Mouse (Mus musculus): Measurements from ENCODE around the gene Sema3b. TPM values are rescaled to one million over a fixed set of nuclear protein-coding genes. Genes with fewer than 3 reads are reported as not detected.

Gene Sema3b
- total RNA-seq (2021), result 10 to 100 TPM; 11.2 to 17.9 TPM
- long read RNA-seq, experiment 1, partial matches to known transcripts, result 21 of 45 reads
- long read RNA-seq, experiment 1, other reads (novel, unspliced or antisense), result 24 of 45 reads
- long read RNA-seq, experiment 2, partial matches to known transcripts, result 14 of 27 reads
- long read RNA-seq, experiment 2, other reads (novel, unspliced or antisense), result 13 of 27 reads

DNA sequence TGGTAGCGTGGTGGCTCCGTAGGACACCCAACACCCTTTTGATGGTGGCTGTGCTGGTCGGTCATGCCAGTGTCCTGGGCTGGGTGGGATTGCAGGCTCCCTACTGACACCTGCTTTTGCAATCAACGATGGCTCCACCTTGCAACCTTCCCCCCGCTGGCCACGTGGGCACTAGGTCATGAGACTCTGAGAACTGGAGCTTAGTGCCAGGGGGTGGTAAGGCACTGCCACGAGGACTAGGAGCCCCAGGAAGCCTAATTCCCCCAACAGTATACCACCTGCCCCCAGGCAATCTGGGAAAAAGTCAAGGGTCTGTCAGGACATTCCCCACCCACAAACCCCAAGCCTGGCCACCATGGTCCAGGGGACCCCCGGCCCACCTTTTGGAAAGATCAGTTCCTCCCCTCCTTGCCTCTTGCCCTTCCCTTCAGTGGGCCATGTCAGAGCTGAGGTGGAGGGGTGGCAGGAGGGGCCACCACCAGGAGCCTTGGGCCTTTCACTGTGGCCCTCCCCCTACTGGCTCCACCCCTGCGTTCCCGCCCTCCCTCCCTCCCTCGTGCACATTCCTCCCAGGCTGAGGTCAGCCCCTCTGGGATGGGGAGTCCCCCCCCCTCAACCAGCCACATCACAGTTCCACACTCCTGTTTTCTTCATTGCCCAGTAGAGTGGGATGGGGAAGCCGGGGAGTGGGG, at the start of gene Sema3b:
Gene Sema3b, minus strand, starts transcription at position 489 of the 692 bp plus-strand sequence.
- DNase-seq, result peak; percentile 75
- intact Hi-C loops (cut with DNase I), result no loop called here
- peak within 1 kb of the TSS; percentile 99 for H3K27ac ChIP-seq

GRCm38 (mm10) chr9:107658096-107658495, 49.1 kb upstream of the Sema3b start:
- H3K4me3 ChIP-seq, result no peak overlapping the region
- H3K27ac ChIP-seq, result no peak overlapping the region
- no peak for DNase-seq
- intact Hi-C loops (cut with DNase I), result no loop called here
- TF ChIP-seq CTCF (IDR thresholded peaks at IDR 0.05), result no peak

More for the DNA sequence above, at the start of gene Sema3b:
- no peak for TF ChIP-seq CTCF (IDR thresholded peaks at IDR 0.05)
- H3K4me3 ChIP-seq, result peak within 1 kb of the TSS; percentile 76

- no peak for DNase-seq
- no peak overlapping the region for H3K4me3 ChIP-seq
- intact Hi-C loops (cut with DNase I), result no loop called here
- H3K27ac ChIP-seq, result no peak overlapping the region
- TF ChIP-seq CTCF (IDR thresholded peaks at IDR 0.05), result no peak
Measured at GRCm38 (mm10) chr9:107657144-107657543, 48.1 kb upstream of the Sema3b start.

- Histone ChIP-seq H3K27ac (no peak overlapping the region), H3K4me3 (no peak overlapping the region)
- intact Hi-C loops (cut with DNase I), result no loop called here
- DNase-seq, result no peak
- TF ChIP-seq CTCF (IDR thresholded peaks at IDR 0.05), result no peak
Measured at GRCm38 (mm10) chr9:107654585-107654984, 45.6 kb upstream of the Sema3b start.

DNA sequence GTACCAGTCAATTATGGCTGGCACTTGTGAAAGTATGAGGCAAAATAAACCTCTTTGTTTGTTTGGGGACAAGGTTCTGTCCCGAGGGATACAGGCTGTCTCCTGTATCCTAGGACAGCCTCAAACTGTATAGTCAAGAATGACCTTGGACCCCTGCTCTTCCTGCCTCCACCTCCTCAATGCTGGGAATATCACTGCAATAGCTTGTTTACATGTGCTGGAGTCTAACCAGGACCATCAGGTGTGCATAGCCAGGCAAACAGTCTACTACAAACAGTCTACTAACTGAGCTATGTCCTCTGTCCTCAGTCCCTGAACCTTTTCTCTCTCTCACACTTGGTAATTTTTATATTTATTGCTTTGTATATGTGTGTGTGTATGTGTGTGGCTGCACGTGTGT, 44.4 kb upstream of the Sema3b start:
- Histone ChIP-seq H3K4me3 (no peak overlapping the region), H3K27ac (no peak overlapping the region)
- intact Hi-C loops (cut with DNase I), result no loop called here
- no peak for DNase-seq
- no peak for TF ChIP-seq CTCF (IDR thresholded peaks at IDR 0.05)

- DNase-seq, result peak; percentile 24
- TF ChIP-seq CTCF (IDR thresholded peaks at IDR 0.05), result no peak
- H3K27ac ChIP-seq, result no peak overlapping the region
- intact Hi-C loops (cut with DNase I), result no loop called here
- no peak overlapping the region for H3K4me3 ChIP-seq
Measured at GRCm38 (mm10) chr9:107650708-107651481, 41.9 kb upstream of the Sema3b start.

GRCm38 (mm10) chr9:107650225-107650624, 41.2 kb upstream of the Sema3b start:
- TF ChIP-seq CTCF (IDR thresholded peaks at IDR 0.05), result no peak
- peak; percentile 18 for DNase-seq
- intact Hi-C loops (cut with DNase I), result no loop called here
- Histone ChIP-seq H3K4me3 (no peak overlapping the region), H3K27ac (no peak overlapping the region)

GRCm38 (mm10) chr9:107648767-107649166, 39.7 kb upstream of the Sema3b start:
- no peak for TF ChIP-seq CTCF (IDR thresholded peaks at IDR 0.05)
- intact Hi-C loops (cut with DNase I), result no loop called here
- H3K27ac ChIP-seq, result no peak overlapping the region
- DNase-seq, result peak; percentile 15
- H3K4me3 ChIP-seq, result no peak overlapping the region

DNA sequence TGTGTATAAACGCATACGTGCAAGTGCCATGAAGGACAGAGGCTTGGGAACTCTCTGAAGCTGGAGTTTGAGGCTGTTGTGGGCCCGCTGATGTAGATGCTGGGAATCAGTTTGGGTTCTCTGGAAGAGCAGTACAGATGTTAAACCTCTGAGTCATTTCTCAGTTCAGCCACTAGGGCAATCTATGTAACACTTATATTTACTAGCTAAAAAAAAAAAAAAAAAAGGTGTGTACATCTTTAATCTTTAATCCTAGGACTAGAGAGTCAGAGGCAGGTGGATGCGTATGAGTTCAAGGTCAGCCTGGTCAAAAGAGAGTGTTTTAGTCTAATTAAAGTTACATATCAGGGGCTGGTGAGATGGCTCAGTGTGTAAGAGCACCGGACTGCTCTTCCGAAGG, 37.9 kb upstream of the Sema3b start:
- no peak for DNase-seq
- H3K4me3 ChIP-seq, result no peak overlapping the region
- no peak; the same call in 1 of the 2 replicates for TF ChIP-seq CTCF (IDR thresholded peaks at IDR 0.05)
- intact Hi-C loops (cut with DNase I), result no loop called here
- no peak overlapping the region for H3K27ac ChIP-seq

GRCm38 (mm10) chr9:107645577-107645976, 36.5 kb upstream of the Sema3b start:
- intact Hi-C loops (cut with DNase I), result loop anchor here (1.0 kb wide), 1 partner anchor 31 kb away; no protein-coding TSS in a partner anchor
- no peak overlapping the region for H3K27ac ChIP-seq
- H3K4me3 ChIP-seq, result no peak overlapping the region
- peak; percentile 97 for TF ChIP-seq CTCF (IDR thresholded peaks at IDR 0.05)
- DNase-seq, result peak; percentile 84

- H3K4me3 ChIP-seq, result peak overlapping the region; percentile 76
- TF ChIP-seq CTCF (IDR thresholded peaks at IDR 0.05), result no peak
- DNase-seq, result no peak
- peak overlapping the region; percentile 88; the same call in 1 of the 2 replicates for H3K27ac ChIP-seq
- intact Hi-C loops (cut with DNase I), result loop anchor here (1.0 kb wide), 1 partner anchor 31 kb away; no protein-coding TSS in a partner anchor
Measured at GRCm38 (mm10) chr9:107645153-107645510, 36.1 kb upstream of the Sema3b start.

- H3K4me3 ChIP-seq, result peak overlapping the region; percentile 76
- peak; percentile 95 for DNase-seq
- intact Hi-C loops (cut with DNase I), result loop anchor here (1.0 to 5.0 kb wide), 4 partner anchors 18 to 93 kb away; no protein-coding TSS in a partner anchor
- no peak; the same call in 1 of the 2 replicates for TF ChIP-seq CTCF (IDR thresholded peaks at IDR 0.05)
- peak overlapping the region; percentile 88 for H3K27ac ChIP-seq
Measured at GRCm38 (mm10) chr9:107644495-107645152, 35.6 kb upstream of the Sema3b start.
